Mouse (Mus musculus): Measurements from ENCODE around the gene Pecam1. TPM values are rescaled to one million over a fixed set of nuclear protein-coding genes. Genes with fewer than 3 reads are reported as not detected.

Gene Pecam1
- polyA plus RNA-seq, 1 experiment, result 10.7 TPM

DNA sequence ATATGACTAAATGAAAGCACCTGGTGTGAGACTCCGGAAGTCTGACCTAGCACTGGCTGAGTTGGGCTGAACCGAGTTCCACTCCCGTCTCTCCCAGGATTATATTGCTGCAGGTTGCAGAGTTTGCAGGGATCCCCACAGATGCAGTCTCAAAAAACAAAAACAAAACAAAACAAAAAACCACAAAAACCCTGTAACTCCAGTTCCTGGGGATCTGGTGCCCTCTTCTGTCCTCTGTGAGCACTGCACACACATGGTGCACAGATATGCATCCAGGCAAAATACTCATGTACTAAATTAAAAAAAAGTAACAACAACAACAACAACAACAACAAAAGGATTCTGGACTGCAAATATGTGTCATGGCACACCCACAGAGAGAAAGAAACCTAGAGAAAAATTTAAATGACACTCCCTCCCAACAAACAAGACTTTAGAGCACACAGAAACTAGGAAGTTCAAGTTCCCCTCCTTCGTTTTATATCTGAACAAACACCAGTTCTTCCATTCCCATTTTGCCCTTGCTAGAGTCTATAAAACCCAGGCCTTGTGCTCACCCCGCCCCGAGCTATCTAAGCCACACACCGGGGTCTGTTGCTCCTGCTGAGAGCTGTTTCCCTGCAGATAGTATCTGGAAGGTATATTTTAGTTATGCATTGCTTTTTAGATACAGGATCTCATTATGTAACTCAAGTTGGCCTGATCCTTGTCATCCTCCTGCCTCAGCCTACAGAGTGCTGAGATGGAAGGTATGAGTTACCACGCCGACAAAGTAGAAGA lies 20.0 kb upstream of the Pecam1 start:
- 82% methylated on average over 9 of the region's 9 CpGs for WGBS
- Histone ChIP-seq H3K27ac (ENCODE audit: insufficient read depth, low read depth, low read length) (no peak overlapping the region), H3K36me3 (ENCODE audit: control insufficient read depth, insufficient read depth, low read length) (peaks cover 78% of the 10 kb centered on the region), H3K27me3 (ENCODE audit: control insufficient read depth, insufficient read depth, low read length) (no peaks in the 10 kb centered on the region), H3K4me3 (ENCODE audit: low read depth, low read length) (no peak overlapping the region), H3K4me1 (ENCODE audit: control insufficient read depth, insufficient read depth, insufficient read length, low read length) (no peaks in the 10 kb centered on the region)
- TF ChIP-seq CTCF (IDR thresholded peaks at IDR 0.05; ENCODE audit: extremely low read depth, insufficient read length, insufficient replicate concordance, low read depth, low read length) (peak; percentile 26; the same call in 1 of the 2 replicates), POLR2A (IDR thresholded peaks at IDR 0.05; ENCODE audit: low read depth, low read length) (no peak)

DNA sequence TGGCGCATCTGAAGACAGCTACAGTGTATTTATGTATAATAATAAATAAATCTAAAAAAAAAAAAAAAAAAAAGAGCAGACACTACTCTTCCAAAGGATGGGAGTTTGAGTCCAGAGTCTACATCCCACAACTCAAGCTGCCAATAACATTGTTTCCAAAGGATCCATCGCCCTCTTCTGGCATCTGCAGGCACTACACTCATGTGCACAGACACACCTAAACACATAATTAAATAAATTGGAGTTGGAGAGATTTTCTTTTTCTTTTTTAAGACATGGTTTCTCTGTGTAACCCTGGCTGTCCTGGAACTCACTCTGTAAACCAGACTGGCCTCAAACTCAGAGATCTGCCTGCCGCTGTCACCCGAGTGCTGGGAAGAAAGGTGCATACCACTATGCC lies 17.1 kb upstream of the Pecam1 start:
- TF ChIP-seq POLR2A (IDR thresholded peaks at IDR 0.05; ENCODE audit: low read depth, low read length), result no peak
- no peak for TF ChIP-seq CTCF (IDR thresholded peaks at IDR 0.05; ENCODE audit: extremely low read depth, insufficient read length, insufficient replicate concordance, low read depth, low read length)
- 97% methylated on average over 4 of the region's 4 CpGs for WGBS
- no peak overlapping the region for H3K4me3 ChIP-seq (ENCODE audit: low read depth, low read length)
- no peak overlapping the region for H3K27ac ChIP-seq (ENCODE audit: insufficient read depth, low read depth, low read length)
- no peaks in the 10 kb centered on the region for H3K4me1 ChIP-seq (ENCODE audit: control insufficient read depth, insufficient read depth, insufficient read length, low read length)
- H3K36me3 ChIP-seq (ENCODE audit: control insufficient read depth, insufficient read depth, low read length), result peaks cover 53% of the 10 kb centered on the region
- no peaks in the 10 kb centered on the region for H3K27me3 ChIP-seq (ENCODE audit: control insufficient read depth, insufficient read depth, low read length)

DNA sequence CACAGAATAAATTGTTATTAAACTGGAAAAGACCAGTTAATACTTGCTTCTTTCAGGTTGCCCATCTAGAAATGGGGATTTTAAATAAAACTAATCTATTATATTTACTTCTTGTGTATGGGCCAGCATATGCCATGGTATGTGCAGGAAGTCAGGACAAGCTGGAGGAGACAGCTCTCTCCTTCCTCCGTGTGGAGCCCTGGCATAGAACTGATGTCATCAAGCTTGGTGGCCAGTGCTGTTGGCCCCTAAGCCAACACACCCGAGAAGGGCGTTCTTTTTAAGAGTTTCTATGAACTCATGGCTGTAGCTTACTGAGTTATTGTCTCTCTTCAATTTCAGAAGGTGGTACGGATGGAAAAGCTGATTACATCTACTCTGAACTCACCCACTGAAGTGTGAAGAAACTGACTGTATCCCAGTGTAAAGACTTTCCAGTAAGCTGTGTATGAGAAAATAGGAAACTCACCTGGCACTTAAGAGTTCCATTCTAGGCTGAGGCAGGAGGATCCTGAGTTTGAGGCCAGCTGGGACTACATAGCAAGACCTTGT lies 16.3 kb upstream of the Pecam1 start:
- Histone ChIP-seq H3K27ac (ENCODE audit: insufficient read depth, low read depth, low read length) (no peak overlapping the region), H3K4me1 (ENCODE audit: control insufficient read depth, insufficient read depth, insufficient read length, low read length) (no peaks in the 10 kb centered on the region), H3K4me3 (ENCODE audit: low read depth, low read length) (no peak overlapping the region), H3K27me3 (ENCODE audit: control insufficient read depth, insufficient read depth, low read length) (no peaks in the 10 kb centered on the region), H3K36me3 (ENCODE audit: control insufficient read depth, insufficient read depth, low read length) (peaks cover 47% of the 10 kb centered on the region)
- WGBS, result 90% methylated on average over 4 of the region's 4 CpGs
- no peak for TF ChIP-seq CTCF (IDR thresholded peaks at IDR 0.05; ENCODE audit: extremely low read depth, insufficient read length, insufficient replicate concordance, low read depth, low read length)
- no peak for TF ChIP-seq POLR2A (IDR thresholded peaks at IDR 0.05; ENCODE audit: low read depth, low read length)

DNA sequence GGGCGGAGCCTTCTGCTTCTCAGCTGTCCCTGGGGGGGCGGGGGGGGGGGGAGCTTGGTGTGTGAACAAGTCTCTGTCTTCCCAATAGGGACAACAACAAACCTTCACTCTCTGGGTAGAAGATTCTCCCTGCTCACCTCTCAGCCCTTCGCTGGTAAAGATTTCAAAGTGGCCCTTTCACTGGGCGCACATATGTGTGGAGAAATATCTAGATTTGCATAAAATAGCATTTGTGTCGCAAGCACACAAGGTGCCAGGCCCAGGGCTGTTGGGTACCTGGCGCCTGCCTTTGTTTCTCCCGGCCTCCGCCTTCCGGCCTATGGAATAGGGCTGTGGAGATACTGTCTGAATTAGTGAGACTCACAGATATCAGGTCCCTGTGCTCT lies 12.4 kb upstream of the Pecam1 start:
- 82% methylated on average over 9 of the region's 9 CpGs for WGBS
- TF ChIP-seq POLR2A (IDR thresholded peaks at IDR 0.05; ENCODE audit: low read depth, low read length) (no peak), CTCF (IDR thresholded peaks at IDR 0.05; ENCODE audit: extremely low read depth, insufficient read length, insufficient replicate concordance, low read depth, low read length) (no peak)
- Histone ChIP-seq H3K4me1 (ENCODE audit: control insufficient read depth, insufficient read depth, insufficient read length, low read length) (peaks cover 2% of the 10 kb centered on the region), H3K27me3 (ENCODE audit: control insufficient read depth, insufficient read depth, low read length) (no peaks in the 10 kb centered on the region), H3K27ac (ENCODE audit: insufficient read depth, low read depth, low read length) (peak overlapping the region; percentile 86), H3K36me3 (ENCODE audit: control insufficient read depth, insufficient read depth, low read length) (peaks cover 21% of the 10 kb centered on the region), H3K4me3 (ENCODE audit: low read depth, low read length) (no peak overlapping the region)

DNA sequence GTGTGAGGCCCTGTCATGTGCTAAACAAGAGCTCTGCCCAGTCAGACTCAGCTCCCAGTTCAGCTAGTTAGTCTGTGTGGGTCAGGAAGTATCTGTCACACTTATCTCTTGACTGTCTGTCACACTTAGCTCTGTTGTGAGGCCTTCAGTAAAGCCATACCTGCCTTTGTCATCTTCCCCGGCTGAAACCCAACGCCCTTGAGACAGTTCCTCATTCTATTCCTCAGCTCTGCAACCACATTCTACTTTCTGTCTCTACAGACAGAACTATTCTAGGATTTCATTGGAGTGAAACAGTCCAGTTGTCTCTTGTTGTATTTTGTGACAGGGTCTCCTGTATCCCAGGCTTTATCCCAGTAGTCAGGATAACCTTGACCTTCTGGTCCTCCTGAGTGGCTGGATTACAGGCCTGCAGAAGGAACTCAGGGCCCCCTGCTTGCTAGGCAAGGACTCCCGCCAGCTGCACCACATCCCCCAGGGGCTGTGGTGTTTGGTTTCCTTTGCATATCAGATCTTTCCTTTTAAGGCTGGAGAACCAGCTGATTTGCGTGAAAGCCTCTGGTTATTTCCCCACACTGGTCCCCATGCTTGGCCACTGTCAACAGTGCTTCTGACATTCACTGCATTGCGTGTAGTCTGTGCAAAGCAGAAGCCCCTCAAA lies 11.8 kb upstream of the Pecam1 start:
- TF ChIP-seq CTCF (IDR thresholded peaks at IDR 0.05; ENCODE audit: extremely low read depth, insufficient read length, insufficient replicate concordance, low read depth, low read length), result no peak
- TF ChIP-seq POLR2A (IDR thresholded peaks at IDR 0.05; ENCODE audit: low read depth, low read length), result no peak
- Histone ChIP-seq H3K4me3 (ENCODE audit: low read depth, low read length) (no peak overlapping the region), H3K27ac (ENCODE audit: insufficient read depth, low read depth, low read length) (peak overlapping the region; percentile 69), H3K4me1 (ENCODE audit: control insufficient read depth, insufficient read depth, insufficient read length, low read length) (peaks cover 2% of the 10 kb centered on the region), H3K27me3 (ENCODE audit: control insufficient read depth, insufficient read depth, low read length) (no peaks in the 10 kb centered on the region), H3K36me3 (ENCODE audit: control insufficient read depth, insufficient read depth, low read length) (peaks cover 16% of the 10 kb centered on the region)
- 65% methylated on average over 5 of the region's 5 CpGs for whole genome bisulfite sequencing

DNA sequence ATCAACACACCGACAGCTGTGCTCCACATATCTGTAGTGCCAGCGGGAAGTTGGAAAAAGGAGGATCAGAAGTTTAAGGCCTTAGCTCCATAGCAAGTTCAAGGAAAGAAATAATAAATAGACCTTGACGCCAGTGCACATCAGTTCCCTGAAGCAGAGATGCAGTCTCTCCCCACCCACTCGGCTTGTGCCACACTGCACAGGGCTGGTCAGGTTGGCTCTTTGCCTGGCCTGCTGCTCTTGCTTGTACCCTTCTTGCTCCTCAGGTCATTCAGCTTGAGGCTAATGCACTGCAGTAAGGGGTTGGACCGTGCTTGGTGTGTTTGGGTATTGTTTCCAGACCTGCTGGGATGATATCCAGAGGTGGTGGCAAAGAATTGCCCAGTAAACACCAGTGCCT lies 10.1 kb upstream of the Pecam1 start:
- WGBS, result 90% methylated on average over 5 of the region's 5 CpGs
- H3K36me3 ChIP-seq (ENCODE audit: control insufficient read depth, insufficient read depth, low read length), result peaks cover 2% of the 10 kb centered on the region
- H3K27ac ChIP-seq (ENCODE audit: insufficient read depth, low read depth, low read length), result 0 out of 2 replicates have a peak overlapping the region, but pooled peaks have one; percentile 69
- TF ChIP-seq POLR2A (IDR thresholded peaks at IDR 0.05; ENCODE audit: low read depth, low read length) (no peak), CTCF (IDR thresholded peaks at IDR 0.05; ENCODE audit: extremely low read depth, insufficient read length, insufficient replicate concordance, low read depth, low read length) (no peak)
- peaks cover 2% of the 10 kb centered on the region for H3K4me1 ChIP-seq (ENCODE audit: control insufficient read depth, insufficient read depth, insufficient read length, low read length)
- H3K4me3 ChIP-seq (ENCODE audit: low read depth, low read length), result no peak overlapping the region
- H3K27me3 ChIP-seq (ENCODE audit: control insufficient read depth, insufficient read depth, low read length), result no peaks in the 10 kb centered on the region

DNA sequence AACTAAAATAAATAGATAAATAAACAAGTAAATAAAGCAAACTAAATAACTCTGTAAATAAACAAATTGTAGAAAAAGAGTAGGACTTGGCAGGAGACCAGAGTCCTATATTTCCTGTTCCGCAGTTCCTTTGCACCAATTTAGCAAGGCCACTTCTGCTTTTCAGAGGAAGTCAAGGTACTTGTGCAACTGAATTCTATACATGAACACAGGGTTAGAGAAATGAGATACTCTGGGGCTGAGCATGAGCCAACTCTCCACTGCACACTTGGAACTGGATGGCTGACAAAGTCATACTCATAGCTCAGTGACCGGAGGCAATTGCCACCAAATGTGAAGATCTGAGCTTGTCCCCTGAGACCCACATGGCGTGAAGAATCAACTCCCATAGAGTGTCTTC lies 8.6 kb upstream of the Pecam1 start:
- TF ChIP-seq POLR2A (IDR thresholded peaks at IDR 0.05; ENCODE audit: low read depth, low read length) (no peak), CTCF (IDR thresholded peaks at IDR 0.05; ENCODE audit: extremely low read depth, insufficient read length, insufficient replicate concordance, low read depth, low read length) (no peak)
- Histone ChIP-seq H3K36me3 (ENCODE audit: control insufficient read depth, insufficient read depth, low read length) (no peaks in the 10 kb centered on the region), H3K4me1 (ENCODE audit: control insufficient read depth, insufficient read depth, insufficient read length, low read length) (peaks cover 2% of the 10 kb centered on the region), H3K27ac (ENCODE audit: insufficient read depth, low read depth, low read length) (0 out of 2 replicates have a peak overlapping the region, but pooled peaks have one; percentile 3), H3K4me3 (ENCODE audit: low read depth, low read length) (no peak overlapping the region), H3K27me3 (ENCODE audit: control insufficient read depth, insufficient read depth, low read length) (no peaks in the 10 kb centered on the region)
- WGBS, result 89% methylated on average over 3 of the region's 3 CpGs

All from small intestine, adult 2 months (tissue).